Mouse (Mus musculus): ENCODE results near the gene Qsox1.
A peak's percentile ranks its signal among the peaks of the same experiment; 100 is the strongest.

Gene Qsox1

GRCm38 (mm10) chr1:155742411-155743363, 70.0 kb downstream of the Qsox1 start:
- no peak for DNase-seq

DNA sequence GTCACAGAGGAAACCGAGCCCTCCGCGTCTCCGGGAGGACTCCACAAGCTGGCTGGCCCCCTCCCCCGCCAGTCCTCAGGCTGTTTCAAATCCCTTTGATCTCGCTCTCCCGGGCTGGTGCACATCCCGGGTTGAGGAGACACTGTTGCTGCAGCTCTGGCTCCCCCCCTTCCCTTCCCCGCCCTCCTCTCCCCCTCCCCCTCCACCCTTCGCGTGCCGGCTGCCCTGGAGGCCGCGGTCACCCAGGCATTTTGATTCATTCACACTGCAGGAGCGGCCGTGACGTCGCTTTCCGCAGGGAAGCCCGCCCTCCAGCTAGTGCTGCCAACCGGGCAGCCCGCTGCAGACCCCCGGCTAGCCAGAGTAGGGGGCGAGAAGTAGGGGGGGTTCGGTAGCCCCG, 70.7 kb downstream of the Qsox1 start:
- DNase-seq = peak; percentile 30

GRCm38 (mm10) chr1:155741378-155741945, 71.2 kb downstream of the Qsox1 start:
- DNase-seq = no peak

DNA sequence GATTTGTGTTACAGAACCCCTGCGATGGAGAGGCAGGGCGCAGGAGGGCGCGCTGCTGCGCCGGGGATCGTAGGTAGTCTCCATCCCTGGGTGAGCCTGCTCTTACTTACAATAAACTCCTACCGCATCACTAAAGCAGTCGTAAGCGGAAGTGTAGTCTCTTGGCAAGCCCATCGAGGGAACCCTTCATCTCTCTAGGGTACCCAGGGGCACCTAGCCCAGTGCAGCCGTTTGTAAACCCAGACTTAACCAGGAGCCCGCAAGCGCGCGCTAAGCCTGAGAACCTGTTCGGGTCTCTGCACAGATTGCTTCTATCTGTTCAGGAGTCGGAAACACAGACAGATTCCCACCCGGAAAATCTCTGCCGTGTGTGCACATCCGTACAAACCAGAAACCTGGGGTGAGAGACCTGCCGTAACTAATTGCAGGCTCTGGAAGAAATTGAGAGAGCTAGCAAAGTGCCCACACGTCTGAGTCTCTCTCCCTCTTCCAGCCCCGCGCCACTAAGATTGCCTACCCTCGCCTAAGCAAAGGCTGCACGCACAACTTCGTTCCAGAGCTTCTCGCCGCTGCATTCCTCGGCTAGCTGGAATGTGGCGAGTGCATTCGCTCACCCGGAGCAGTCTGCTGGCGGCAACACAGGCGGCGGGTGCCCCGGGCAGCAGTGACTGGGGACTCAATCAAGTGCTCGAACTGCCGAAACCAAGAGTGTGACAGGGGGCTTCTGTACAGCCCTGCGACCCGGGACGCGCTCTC, 71.9 kb downstream of the Qsox1 start:
- peak; percentile 23 for DNase-seq

GRCm38 (mm10) chr1:155737809-155738383, 74.8 kb downstream of the Qsox1 start:
- no peak for DNase-seq

DNA sequence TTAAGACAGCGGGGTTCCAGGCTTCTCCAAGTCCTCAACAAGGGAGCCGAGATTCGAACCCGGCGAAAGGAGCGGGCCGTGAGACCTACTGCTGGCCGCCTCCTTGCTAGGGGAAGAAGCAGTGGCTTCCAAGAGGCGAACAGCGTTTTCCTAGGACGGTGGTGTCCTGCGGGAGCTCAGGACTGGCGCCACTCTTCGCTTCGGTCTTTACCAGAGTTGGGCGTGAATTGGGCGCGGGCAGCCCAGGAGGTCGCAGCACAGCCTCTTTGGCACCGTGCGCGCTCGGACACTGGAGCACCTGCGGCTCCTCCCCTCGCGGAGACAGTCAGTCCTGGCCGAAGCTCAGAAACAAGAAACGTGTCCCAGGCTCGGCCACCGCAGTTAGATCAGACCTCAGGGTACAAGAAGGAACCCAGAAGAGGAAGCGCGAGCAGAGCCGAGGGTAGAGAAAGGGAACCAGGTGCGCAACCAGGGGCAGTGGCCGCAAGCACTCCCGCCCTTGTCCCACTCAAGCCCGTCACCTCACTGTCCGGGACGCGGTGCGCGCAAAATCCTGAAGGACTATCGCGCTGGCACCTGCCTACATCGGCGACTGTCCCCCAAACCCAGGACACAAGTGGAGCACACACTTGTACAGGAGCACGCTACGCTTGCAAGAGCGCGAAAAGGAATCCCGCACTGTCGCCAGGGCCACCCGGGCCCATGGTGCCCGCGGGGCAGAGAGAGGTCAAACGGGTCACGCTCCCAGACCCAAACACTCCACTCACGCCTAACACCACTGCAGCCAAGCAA, 75.5 kb downstream of the Qsox1 start:
- DNase-seq = no peak

DNA sequence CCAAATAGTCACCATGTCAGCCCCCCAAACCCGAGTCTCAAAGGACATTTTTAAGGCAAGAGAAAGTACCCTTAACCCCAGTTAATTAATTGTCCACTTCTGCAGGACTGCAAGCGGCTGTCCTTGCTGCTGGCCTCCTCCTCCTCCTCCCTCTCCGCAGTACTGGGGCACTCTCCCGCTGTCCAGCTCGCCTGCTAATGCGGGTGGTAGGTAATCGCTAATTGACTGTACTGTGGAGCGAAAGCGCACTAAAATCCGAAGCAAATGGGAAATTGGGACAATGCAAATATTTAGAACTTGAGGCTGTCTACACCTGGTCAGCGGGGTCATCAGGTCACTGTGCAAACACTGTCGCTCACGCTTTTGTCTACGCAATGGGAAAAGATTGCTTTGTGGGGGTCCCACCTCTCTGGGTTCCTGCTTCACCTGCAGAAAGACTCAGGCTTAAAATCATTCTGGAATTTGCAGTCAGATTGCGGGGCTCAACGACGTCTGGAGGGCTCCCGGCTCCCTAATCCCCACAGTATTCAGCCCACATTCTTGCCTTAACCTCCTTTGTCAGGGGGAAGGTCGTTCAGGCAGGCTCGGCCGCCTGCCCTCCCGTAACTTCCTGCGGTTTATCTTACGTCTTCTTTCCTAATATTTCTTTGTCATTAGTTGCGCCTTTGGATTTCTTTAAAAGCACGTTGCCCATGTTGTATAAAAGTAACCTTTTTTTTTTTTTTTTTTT, 76.4 kb downstream of the Qsox1 start:
- DNase-seq = no peak

- no peak for DNase-seq
These were observed 81.5 kb downstream of the Qsox1 start for GRCm38 (mm10) chr1:155731156-155731555.

- DNase-seq = no peak
These were observed 83.4 kb downstream of the Qsox1 start for GRCm38 (mm10) chr1:155729113-155729795.

- DNase-seq = no peak
These were observed 84.9 kb downstream of the Qsox1 start for GRCm38 (mm10) chr1:155727830-155728229.
